Mouse (Mus musculus) right cerebral cortex, postnatal 25 days (tissue): ENCODE results near the gene Rhbdl1.
"Not testable (repeated sequence)": the region's sequence is repeated elsewhere in the genome, so short reads cannot be mapped to it uniquely, and the experiment has no call there.

Source experiments
- DNase-seq: peaks from one replicate; pipeline ENCODE4 v3.0.0; 2022

The Rhbdl1 gene

DNA sequence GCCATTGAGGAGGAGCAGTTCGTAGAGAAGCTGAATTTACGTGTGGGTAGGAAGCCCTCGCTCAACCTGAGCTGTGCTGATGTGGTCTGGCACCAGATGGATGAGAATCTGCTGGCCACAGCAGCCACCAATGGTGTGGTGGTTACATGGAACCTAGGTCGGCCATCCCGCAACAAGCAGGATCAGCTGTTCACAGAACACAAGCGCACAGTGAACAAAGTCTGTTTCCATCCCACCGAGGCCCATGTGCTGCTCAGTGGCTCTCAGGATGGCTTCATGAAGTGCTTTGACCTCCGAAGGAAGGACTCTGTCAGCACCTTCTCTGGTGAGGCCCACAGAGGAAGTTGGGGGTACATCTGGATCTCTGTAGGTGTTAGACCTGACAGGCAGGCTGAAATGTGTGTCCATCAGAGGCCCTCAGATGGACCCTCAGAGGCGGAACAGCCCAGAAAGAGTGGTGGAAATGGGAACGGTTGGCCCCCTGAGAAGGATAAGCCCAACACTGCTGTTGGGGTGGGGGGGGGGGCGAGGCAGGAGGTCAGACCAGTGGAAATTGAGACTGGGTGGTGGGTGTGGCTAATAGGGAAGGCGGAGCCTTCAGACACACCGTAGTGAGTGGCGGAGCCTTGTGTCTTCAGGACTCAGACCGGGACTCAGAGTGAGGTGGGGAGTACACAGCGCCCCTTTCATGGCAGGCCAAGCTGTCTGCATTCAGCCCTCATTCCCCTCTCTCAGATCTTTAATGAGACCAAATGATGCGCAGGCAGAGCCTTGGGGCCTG lies 12.5 kb downstream of the Rhbdl1 start:
- DNase-seq: no peak

DNA sequence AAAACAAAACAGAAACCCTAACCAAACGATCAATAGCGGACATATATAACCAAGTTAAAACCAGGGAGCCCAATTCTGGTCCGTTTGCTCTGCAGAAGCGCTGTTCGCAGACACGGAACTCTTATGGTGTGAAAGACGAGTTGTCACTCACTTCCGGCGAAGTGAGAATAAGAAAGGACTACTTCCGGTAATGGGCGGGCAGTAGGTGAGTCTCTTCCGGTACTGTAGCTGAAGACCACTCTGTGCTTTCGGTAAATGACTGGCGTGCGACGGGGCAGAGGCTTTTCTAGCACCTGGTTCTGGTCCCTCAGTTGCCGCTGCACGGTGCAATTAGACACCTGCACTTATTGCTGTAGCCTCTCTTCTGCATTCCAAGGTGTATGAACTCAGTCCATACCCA lies 13.6 kb downstream of the Rhbdl1 start, which contains the start of gene Wdr24:
Gene Wdr24 (plus strand): TSS at position 176 of the 400 bp plus-strand sequence.
- peak; percentile 72 for DNase-seq

DNA sequence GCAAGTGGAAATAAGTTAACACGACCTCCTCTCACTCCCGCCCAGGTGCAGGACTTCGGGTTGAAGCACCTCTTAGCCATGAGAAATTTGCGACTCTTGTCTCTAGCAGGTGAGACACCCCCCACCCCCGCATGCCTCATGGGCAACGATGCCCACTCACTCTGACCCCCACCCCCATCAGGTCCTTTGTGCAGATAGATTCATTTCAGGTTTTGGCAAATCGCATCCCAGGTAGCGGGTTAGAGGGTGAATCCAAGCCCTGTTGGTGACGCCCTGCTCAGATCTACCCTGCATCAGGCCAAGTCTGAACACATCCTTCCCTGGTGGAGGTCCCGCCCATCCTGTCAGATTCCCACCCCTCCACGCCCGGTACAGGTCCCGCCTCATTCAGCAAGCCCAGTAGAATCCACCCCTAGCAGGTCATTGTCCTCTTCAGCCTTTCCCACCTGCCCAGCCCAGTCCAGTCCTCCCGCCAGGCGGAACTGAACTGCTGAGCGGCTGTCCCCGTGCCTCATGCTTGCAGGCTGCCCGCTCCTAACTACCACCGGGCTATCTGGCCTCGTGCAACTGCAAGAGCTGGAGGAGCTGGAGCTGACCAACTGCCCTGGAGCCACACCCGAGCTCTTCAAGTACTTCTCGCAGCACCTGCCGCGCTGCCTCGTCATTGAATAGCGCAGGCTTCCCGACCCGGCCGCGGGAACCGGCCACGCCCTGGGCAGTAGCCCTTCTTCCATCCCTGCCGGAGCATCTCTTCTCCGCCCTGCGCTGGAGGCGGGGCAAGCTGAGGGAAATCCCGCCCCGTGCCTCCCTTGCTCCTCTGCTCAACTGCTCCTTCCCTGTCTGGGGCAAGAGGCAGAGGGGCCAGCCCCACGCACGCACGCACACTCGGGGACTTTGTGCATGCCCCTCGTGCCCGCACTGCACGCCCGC lies 18.0 kb downstream of the Rhbdl1 start:
- DNase-seq: no peak

- DNase-seq: no peak
Observed at GRCm38 (mm10) chr17:25817662-25818061, 19.4 kb downstream of the Rhbdl1 start.

DNA sequence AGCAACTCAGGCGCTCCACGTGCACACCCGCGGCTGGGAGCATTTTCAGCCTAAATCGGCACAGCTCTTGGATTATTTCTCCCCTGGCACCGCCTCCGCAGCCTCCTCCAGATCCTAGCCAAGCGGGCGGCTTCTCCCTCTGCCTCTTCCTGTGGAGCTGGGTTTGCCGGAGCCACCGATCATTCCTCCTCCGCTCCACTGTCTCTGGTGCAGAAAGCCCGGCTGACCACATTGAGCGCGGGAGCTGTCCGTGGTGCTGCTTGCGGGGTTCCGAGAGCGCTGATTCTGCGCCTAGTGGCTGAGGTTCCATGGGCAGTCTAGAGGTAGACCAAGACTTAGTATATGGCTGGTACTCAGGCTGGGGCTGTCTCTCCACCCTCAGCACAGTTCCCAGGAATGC lies 23.6 kb downstream of the Rhbdl1 start:
- peak; percentile 88 for DNase-seq

GRCm38 (mm10) chr17:25810890-25811289 lies 26.2 kb downstream of the Rhbdl1 start:
- no peak for DNase-seq

DNA sequence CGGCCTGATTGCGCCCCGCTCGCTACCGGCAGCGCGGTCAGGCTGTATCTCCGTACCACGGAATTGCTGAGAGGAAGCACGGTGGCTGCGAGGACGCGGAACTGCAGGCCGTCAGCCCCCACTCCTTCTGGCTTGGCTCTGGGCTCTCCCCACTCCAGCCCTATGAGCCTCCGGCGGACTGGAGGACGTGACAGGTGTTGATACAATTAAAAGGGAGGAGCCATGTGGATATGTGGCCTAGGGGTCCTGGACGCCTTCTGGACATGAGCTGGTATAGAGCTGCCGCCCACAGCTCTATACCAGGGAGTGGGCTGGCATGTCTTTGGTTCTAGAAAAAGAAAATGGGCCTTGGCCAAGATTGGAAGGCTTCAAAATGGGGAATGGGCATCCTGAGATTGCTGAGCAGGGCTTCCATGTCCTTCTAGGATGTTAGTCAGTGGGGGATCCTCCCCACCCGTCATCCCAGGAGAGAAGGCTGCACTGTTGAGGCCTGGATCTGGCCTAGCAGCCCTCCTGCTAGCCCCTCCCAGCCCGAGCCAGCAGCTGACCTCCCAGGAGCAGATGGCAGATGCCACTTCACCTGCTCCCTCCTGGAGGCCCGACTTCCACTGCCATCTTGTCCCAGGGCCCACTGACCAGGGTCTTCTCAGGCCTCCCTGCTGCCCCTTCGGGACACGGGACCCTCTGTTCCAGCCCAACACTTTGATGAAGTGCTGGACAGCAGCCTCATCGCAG lies 27.3 kb downstream of the Rhbdl1 start:
- peak; percentile 64 for DNase-seq

DNA sequence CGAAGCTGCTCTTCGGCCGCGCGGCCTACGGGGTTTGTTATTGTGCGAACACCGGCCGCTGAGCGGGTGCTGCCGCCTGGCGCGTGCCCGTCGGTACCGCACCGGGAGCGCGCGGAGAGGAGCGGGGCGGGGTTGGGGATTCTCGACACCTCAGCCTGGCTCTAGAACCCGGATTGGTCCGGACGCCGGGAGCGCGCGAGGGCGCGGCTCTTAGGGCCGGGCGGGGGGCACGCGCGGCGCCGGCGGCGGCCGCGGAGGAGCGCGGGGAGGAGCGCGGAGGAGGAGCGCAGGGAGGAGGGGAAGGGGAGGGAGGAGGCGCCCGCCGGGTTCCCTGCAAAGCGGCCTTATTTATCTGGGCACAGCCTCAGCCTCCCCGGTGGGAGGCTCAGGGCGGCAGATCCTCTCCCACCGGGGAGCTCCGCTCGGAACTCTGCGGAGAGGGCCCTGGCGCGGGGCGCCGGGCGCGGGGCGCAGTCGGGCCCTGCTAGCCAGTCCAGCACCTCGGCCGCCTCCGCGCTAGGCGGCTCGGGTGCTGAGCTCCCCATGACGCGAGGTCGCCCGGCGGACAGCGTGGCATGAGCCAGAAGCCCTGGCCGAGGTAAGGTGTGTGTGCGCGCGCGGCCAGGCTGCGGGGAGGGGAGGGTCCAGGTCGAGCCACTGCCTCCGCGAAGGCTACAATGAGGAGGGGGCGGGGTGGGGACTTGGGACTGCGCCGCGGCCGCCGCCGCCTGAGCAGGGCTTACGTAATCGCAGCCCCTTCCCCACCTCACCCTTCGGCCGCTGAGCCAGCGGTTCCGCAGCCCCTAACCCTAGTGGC lies 28.1 kb downstream of the Rhbdl1 start, which contains the start of gene Fbxl16:
Gene Fbxl16 (plus strand): TSS at position 297 of the 817 bp plus-strand sequence.
- peak; percentile 94 for DNase-seq

- DNase-seq: no peak
Observed at GRCm38 (mm10) chr17:25808028-25808427, 29.1 kb downstream of the Rhbdl1 start.

- not testable (repeated sequence) for DNase-seq
Observed at GRCm38 (mm10) chr17:25807452-25807851, 29.6 kb downstream of the Rhbdl1 start.

DNA sequence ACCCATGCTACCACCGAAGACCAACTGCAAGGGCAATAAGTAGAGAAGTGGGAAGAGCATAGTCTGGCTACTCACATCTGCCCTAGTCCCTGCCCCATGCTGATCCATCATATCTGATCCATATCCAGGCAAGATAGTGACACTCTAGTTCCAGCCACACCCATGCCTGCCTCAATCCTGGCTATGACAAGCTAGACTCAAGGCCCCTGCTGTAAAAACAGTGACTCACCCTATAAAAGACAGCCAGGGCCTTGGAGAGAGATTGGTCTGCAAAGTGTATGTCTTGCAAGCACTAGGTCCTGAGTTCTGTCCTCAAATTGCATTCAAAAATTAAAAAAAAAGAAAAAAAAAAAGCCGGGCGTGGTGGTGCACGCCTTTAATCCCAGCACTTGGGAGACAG lies 30.6 kb downstream of the Rhbdl1 start:
- DNase-seq: no peak

DNA sequence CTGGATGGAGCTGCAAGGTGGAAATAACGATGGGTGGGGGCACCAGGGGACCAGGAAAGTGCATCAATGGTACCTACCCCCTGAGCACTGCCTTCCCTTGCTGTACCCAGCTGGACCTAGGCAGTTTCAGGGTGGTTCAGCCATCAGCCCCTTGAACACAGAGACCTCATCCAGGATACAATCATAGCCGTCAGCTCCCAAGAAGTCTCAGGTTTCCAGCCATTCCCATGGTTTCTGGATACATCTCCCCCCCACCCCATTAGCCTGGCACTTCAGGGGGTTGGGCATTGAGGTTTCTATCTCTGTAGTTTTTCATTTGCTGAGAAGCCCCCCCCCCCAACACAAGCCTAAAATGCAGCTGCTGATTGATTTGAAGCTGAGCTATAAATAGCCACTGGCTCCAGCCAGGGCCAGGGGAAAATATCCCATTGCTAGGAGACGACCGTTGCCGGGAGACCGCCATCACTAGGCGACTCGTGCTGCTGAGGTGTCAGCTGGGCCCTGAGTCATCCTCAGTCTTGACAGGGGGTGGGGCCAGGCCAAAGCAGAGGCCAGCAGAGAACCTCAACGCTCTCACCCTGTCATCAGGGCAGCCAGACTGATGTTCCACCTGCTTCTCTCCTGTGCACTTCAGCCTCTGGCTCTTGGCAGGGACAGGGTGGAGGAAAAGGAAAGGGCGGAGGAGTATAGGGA lies 34.1 kb downstream of the Rhbdl1 start:
- DNase-seq: peak; percentile 85

- DNase-seq: no peak
Observed at GRCm38 (mm10) chr17:25801029-25801428, 36.1 kb downstream of the Rhbdl1 start.

GRCm38 (mm10) chr17:25796951-25797369 lies 40.1 kb downstream of the Rhbdl1 start, which contains the start of gene Metrn:
Metrn (minus strand) TSS chr17:25797136.
- peak; percentile 77 for DNase-seq

DNA sequence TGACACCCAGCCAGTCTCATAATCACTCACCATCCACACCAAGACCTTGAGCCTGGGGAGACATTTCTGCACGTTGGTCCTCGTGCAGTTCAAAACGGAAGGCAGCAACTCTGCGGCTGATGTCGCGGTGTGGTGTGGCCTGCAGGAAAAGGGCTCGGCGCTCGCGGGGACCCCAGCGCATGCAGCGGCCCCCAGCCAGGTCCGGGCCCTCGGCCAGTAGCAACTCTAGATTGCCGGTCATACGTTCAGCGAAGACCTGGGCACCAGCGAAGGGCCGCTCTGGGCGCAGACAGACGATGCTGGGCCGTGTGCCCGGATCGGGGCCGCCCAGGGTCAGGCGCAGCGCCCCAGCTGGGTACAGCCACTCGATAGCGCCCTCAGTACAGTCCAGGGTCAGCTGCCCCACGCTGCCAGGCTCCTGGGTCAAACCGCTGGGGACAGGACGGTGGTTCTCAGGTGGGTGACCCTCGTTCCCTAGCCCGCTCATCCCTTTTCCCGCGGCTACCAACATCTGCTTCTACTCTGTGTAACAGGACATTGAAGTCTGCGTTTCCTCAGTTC lies 40.8 kb downstream of the Rhbdl1 start:
- no peak for DNase-seq

DNA sequence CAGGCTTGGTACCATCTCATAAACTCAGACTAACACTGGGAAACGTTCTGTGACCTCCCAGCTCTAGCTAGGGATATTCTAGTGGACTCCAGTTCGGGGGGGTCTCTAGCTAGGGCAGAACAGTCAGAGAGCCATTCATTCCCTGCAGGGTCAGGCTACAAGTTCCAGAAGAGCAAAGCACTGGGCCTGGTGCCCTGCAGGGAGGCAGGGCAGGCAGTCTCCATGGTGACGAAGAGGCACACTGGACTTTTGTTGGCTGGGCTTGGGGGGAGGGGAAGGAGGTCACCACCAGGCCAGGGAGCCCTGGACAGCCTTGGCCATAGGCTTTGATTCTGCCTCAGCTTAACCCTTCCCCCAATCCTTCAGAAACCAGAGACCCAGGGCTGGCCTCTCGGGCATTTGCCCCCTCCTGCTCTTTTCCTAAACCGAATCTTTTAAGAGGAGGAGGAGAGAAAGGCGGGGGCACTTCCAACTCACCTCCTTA lies 41.4 kb downstream of the Rhbdl1 start, which contains the start of gene AC134908.4:
Gene AC134908.4 (minus strand): TSS at position 51 of the 484 bp plus-strand sequence.
- peak; percentile 62 for DNase-seq

DNA sequence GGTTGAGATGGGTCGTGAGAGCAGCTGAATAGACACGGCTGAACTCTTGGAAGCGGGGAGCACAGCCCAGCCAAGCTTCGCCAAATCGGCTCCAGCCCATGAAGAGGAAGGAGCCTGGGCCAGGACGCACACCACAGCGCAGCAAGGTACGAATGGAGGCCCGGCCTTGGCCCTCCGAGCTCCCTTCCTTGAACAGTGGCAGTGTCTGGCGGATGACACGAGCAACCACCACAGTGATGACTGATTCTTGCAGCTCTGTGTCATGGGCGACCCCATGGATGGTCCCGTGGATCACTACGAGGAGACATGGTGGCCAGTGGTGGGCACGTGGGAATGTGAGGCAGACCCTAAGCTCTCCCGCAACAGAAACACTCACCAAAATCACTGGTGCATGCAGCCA lies 42.1 kb downstream of the Rhbdl1 start:
- DNase-seq: no peak

DNA sequence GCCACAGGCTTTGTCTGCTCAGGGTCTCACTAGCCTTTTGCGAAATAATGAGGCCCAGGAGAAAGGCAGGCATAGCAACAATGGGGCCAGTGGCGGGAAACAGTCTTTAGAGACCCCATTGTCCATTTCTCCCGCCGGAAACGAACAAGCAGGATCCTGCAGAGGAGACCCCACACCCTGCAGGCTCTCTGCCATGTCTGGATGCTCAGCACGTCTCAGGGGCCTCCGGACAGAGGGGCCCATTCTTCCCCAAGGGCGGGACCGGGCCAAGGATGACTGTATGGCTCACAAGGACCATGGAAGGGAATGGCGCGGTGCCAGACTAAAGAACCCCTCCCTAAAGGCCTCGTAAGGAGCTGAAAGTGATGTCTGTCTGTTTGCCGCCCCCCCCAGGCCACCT lies 42.9 kb downstream of the Rhbdl1 start:
- DNase-seq: no peak

GRCm38 (mm10) chr17:25792615-25793014 lies 44.5 kb downstream of the Rhbdl1 start, which contains the start of gene Fam173a:
Fam173a (minus strand) TSS chr17:25792901.
- peak; percentile 63 for DNase-seq

DNA sequence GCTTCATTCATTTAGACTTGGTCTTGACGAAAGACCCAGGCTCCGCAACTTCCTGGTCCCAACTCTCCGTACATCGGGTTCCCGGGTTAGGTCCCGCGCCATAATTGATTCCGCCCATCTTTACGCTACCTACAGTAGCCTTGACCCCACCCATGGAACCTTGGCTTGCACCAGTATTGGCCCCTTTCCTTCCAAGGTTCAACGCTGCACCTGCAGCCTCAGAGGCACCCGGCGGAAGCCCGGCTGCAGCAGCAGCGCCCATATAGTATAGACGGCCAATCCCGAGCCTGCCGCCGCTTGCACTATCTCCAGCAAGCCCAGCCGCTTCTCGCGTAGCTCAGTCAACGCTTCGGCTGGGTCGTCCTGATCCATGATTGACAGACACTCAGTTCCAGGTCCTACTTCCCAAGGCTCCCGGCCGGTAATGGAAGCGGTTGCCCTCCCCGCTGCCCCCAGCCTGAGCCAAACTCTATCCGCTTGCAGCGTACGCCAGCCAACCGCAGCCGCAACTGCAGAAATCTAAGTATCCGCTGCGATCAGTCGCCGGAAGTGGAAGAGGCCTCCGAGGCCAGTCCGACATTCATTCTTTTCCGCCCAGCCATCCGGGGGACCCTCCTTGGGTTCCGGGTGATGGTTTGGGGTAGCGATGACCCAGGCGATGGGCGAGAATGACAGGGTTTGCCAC lies 45.1 kb downstream of the Rhbdl1 start:
- peak; percentile 82 for DNase-seq
